Mouse (Mus musculus) hindbrain, postnatal 0 days (tissue): ENCODE results near the gene Slc24a3. TPM values are rescaled to one million over a fixed set of nuclear protein-coding genes. Genes with fewer than 3 reads are reported as not detected.

Source experiments
- ATAC-seq: fragments of 200-750 bp; cut with Nextera tagmentation; 2 replicates; pipeline ENCODE4 v1.8.0; 2017; ENCODE audit warnings: mild to moderate bottlenecking, moderate TSS enrichment, moderate library complexity
- DNase-seq: peaks from one replicate; pipeline ENCODE4 v3.0.0-alpha.2; 2015; ENCODE audit warnings: low spot score
- H3K27ac ChIP-seq: fragments of 300-500 bp; sonication (generic); 2 replicates; pipeline ENCODE4 v1.5.1; 2014; ENCODE audit warnings: mild to moderate bottlenecking
- H3K27me3 ChIP-seq: fragments of 300-500 bp; sonication (generic); 2 replicates; pipeline ENCODE4 v1.6.1; 2014; ENCODE audit warnings: low read length, mixed read lengths; ENCODE audit not compliant: insufficient read depth
- H3K36me3 ChIP-seq: fragments of 300-500 bp; sonication (generic); 2 replicates; pipeline ENCODE4 v1.6.1; 2014; ENCODE audit warnings: low read length, mixed read lengths; ENCODE audit not compliant: insufficient read depth
- H3K4me1 ChIP-seq: fragments of 300-500 bp; sonication (generic); 2 replicates; pipeline ENCODE4 v1.6.1; 2014; ENCODE audit warnings: antibody characterized with exemption, low read length, mixed read lengths; ENCODE audit not compliant: insufficient read depth
- H3K4me2 ChIP-seq: fragments of 300-500 bp; sonication (generic); 2 replicates; pipeline ENCODE4 v1.6.1; 2014; ENCODE audit warnings: low read depth, mild to moderate bottlenecking, low read length, moderate library complexity, mixed read lengths
- H3K4me3 ChIP-seq: fragments of 300-500 bp; sonication (generic); 2 replicates; pipeline ENCODE4 v1.5.1; 2014; ENCODE audit warnings: low read length
- H3K9ac ChIP-seq: fragments of 300-500 bp; sonication (generic); replicated peaks from 2 replicates; pipeline ENCODE4 v1.6.1; 2014; ENCODE audit warnings: mild to moderate bottlenecking, low read length, moderate library complexity, mixed read lengths
- H3K9me3 ChIP-seq: fragments of 300-500 bp; sonication (generic); 2 replicates; pipeline ENCODE4 v1.6.1; 2016; ENCODE audit warnings: low read length, mixed read lengths
- CTCF ChIP-seq: IDR thresholded peaks from 2 replicates; pipeline ENCODE4 v1.5.1; 2016; ENCODE audit warnings: antibody characterized with exemption, control low read depth, low read depth
- WGBS: fragments of 180-500 bp; shearing (Covaris S2); extraction: QIAGEN DNeasy Blood & Tissue Kit; methylation state at CpG from one replicate; pipeline ENCODE4 v1.1.7; 2014; 5-methylcytosine and 5-hydroxymethylcytosine counted together
- polyA plus RNA-seq: library from polyadenylated mRNA; unstranded; fragments of >200 nt; fragmentation: Nextera tagmentation; extraction: Ambion mirVana; gene quantifications from 2 replicates; pipeline ENCODE4 v1.2.1, GENCODE M21; 2015
- total RNA-seq: library from RNA; depleted of rRNA; stranded (reverse); fragments of >200 nt; gene quantifications from 2 replicates; pipeline ENCODE4 v1.2.3, GENCODE M21; 2014

The Slc24a3 gene
- total and polyA plus RNA-seq, 2 experiments from 2014 or later: 28.5 to 63.3 TPM

- Histone ChIP-seq H3K9me3 (no peaks in the 10 kb centered on the region), H3K36me3 (no peaks in the 10 kb centered on the region), H3K27me3 (no peaks in the 10 kb centered on the region), H3K27ac (no peak overlapping the region), H3K4me3 (no peak overlapping the region), H3K4me1 (peaks cover 4% of the 10 kb centered on the region; the same call in 1 of the 2 replicates), H3K9ac (no peak overlapping the region), H3K4me2 (no peak overlapping the region)
- no peak for TF ChIP-seq CTCF
- ATAC-seq (no peak), DNase-seq (no peak)
- 89% methylated on average over 4 of the region's 4 CpGs for WGBS
Measured at GRCm38 (mm10) chr2:145686017-145686416, 518.5 kb downstream of the Slc24a3 start.

- 80% methylated on average over 10 of the region's 10 CpGs for WGBS
Measured at GRCm38 (mm10) chr2:145691367-145692009, 523.9 kb downstream of the Slc24a3 start.

More at GRCm38 (mm10) chr2:145691367-145692009, 523.9 kb downstream of the Slc24a3 start:
- Histone ChIP-seq H3K27me3 (no peaks in the 10 kb centered on the region), H3K9me3 (no peaks in the 10 kb centered on the region), H3K27ac (no peak overlapping the region), H3K4me1 (no peaks in the 10 kb centered on the region), H3K4me2 (no peak overlapping the region), H3K36me3 (no peaks in the 10 kb centered on the region), H3K9ac (no peak overlapping the region), H3K4me3 (no peak overlapping the region)
- DNase-seq (no peak), ATAC-seq (no peak)
- TF ChIP-seq CTCF: no peak
